Mouse (Mus musculus) olfactory bulb, adult 2 months (tissue): ENCODE measurements around the gene Tada2b.

Experiments used
- CTCF ChIP-seq: fragments of 200-500 bp; IDR thresholded peaks from 2 replicates; pipeline ENCODE4 v1.5.1; 2012; ENCODE audit warnings: low read depth, mild to moderate bottlenecking, low read length, moderate library complexity; ENCODE audit not compliant: insufficient read depth
- POLR2A ChIP-seq: fragments of 200-500 bp; IDR thresholded peaks from 2 replicates; pipeline ENCODE4 v1.6.1; 2012; ENCODE audit warnings: mild to moderate bottlenecking, low read depth, low read length, moderate library complexity; ENCODE audit not compliant: insufficient read depth

- TF ChIP-seq CTCF (no peak), POLR2A (no peak)
Measured at GRCm38 (mm10) chr5:36526274-36526673, 42.2 kb upstream of the Tada2b start.
